Mouse (Mus musculus): ENCODE results near the gene Hist1h4d. TPM values are rescaled to one million over a fixed set of nuclear protein-coding genes. Genes with fewer than 3 reads are reported as not detected.
A peak's percentile ranks its signal among the peaks of the same experiment; 100 is the strongest.
"Not testable (repeated sequence)": the region's sequence is repeated elsewhere in the genome, so short reads cannot be mapped to it uniquely, and the experiment has no call there.

The Hist1h4d gene
- polyA plus RNA-seq, 1 experiment from 2014 or later, result 65.8 TPM

DNA sequence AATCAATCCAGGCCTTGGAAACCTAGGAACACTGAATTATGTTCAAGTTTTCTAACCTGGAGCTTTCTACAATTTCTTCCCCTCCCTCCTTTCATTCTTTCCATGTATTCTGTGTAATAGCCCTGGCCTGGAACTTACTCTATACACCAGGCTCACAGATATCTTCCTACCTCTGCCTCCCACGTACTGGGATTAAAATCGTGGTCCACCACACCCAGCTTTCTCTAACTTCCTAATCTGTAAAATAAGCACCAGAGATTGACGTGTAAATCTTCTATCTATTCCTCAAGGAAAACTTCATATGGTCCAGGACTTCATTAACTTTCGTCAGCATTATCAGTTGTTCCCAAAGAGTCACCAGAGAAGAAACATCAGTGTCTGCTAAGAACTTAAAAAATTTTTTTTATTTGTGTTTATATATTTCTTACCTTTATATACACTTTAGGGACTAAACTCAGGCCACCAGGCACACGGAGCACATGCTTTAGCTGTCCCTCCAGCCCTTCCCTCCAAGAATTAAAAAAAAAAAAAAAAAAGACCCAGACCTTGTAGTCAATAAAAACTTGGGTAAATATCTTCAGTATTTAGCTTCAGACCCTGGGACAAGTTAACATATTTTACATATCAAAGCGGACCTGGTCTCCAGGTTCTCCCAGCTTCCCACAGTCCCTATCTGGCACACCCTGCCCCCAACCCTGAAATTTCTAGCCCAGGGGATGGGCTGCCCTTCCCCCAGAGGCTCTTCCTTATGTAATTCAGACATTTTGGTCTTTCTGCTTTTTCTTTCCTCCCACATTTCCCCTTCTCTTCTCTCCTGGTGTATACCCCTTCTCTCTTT is 1.0 kb downstream of the Hist1h4d start:
- H3K4me3 ChIP-seq, result peak overlapping the region; percentile 34
- H3K4me1 ChIP-seq, result peaks cover 27% of the 10 kb centered on the region
- peak overlapping the region; percentile 27 for H3K27ac ChIP-seq
- peak overlapping the region; percentile 56 for H3K9ac ChIP-seq
- H3K9me3 ChIP-seq, result no peaks in the 10 kb centered on the region
- H3K27me3 ChIP-seq (replicated peaks), result no peaks in the 10 kb centered on the region
- no peak for ATAC-seq (ENCODE audit: low FRiP score, low read depth)
- no peaks in the 10 kb centered on the region for H3K36me3 ChIP-seq
- 5% methylated on average over 6 of the region's 6 CpGs for WGBS
- H3K4me2 ChIP-seq (replicated peaks), result peak overlapping the region; percentile 65

DNA sequence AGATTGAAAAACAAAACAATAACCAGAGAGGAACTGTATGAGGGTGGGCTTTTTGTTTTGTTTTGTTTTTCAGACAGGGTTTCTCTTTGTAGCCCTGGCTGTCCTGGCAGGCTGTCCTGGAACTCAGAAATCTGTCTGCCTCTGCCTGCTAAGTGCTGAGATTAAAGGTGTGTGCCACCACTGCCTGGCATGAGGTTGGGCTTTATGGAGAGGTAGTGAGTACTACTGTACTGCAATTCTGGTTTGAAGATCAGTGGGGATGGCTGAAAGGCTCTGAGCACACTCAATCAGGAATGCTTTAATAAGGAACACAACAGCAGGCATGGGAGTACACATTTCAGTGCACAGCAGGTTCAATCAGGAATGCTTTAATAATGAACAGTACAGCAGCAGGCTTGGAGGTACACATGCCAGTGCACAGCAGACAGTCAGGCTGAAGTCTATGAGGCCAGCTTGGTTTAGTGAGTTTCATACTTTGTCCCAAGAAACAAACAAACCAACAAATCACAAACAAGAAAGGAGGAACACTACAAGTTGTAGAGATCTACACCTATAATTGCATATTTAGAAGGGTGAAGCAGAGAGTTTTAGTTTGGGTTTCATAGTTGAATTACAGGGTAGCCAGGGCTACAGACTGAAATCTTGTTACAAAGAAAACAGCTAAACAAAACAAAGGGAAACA is 2.1 kb downstream of the Hist1h4d start:
- H3K9ac ChIP-seq, result no peak overlapping the region
- H3K4me1 ChIP-seq, result peaks cover 27% of the 10 kb centered on the region
- H3K36me3 ChIP-seq, result no peaks in the 10 kb centered on the region
- no peaks in the 10 kb centered on the region for H3K27me3 ChIP-seq (replicated peaks)
- H3K27ac ChIP-seq, result no peak overlapping the region
- no peak overlapping the region for H3K4me3 ChIP-seq
- H3K9me3 ChIP-seq, result no peaks in the 10 kb centered on the region
- no peak for ATAC-seq (ENCODE audit: low FRiP score, low read depth)
- peak overlapping the region; percentile 65; the same call in 1 of the 2 replicates for H3K4me2 ChIP-seq (replicated peaks)

DNA sequence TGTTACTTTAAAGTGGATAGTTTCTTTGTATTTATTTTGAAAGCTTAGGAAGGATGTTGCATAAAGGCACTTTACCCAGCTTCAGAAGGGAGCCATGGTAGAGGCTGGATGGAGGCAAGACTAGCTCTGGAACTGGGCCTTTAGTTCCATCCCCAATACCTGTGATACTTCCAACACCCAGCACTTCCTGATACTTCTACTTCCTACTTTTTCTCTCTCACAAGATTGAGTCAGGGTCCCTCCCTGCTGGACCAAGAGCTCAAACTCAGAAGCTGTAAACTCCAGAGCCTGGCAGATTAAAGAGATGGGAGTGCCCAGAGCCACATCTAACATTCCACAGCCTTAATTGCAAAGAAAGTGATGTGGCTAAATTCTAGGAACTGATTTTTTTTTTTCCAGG is 2.9 kb downstream of the Hist1h4d start:
- H3K9me3 ChIP-seq, result no peaks in the 10 kb centered on the region
- H3K4me3 ChIP-seq, result no peak overlapping the region
- H3K36me3 ChIP-seq, result no peaks in the 10 kb centered on the region
- H3K27ac ChIP-seq, result peak overlapping the region; percentile 86; the same call in 1 of the 2 replicates
- no peak for ATAC-seq (ENCODE audit: low FRiP score, low read depth)
- H3K4me1 ChIP-seq, result peaks cover 27% of the 10 kb centered on the region
- H3K27me3 ChIP-seq (replicated peaks), result no peaks in the 10 kb centered on the region
- peak overlapping the region; percentile 27 for H3K9ac ChIP-seq
- peak overlapping the region; percentile 71 for H3K4me2 ChIP-seq (replicated peaks)

DNA sequence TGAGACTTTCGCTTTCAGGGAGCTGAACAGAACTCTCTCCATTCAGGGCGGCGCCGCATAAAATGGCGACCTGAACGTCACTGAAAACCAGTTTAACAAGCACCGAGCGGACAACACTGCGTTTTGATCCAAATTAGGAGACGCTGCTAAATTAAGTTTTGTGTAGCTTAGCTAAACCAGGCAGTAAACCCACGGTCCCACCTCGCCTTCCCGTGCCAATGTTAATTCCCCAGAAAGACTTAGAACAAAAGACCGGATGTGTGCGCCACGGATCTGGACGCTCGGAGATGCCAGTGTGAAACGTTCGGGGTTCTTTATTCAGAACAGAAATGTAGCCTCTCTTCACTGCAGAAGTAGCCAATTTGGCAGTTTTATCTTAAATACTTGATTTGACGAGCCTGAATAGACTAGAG is 3.6 kb downstream of the Hist1h4d start:
- peak overlapping the region; percentile 72 for H3K9ac ChIP-seq
- peaks cover 27% of the 10 kb centered on the region for H3K4me1 ChIP-seq
- no peaks in the 10 kb centered on the region for H3K27me3 ChIP-seq (replicated peaks)
- under 1% methylated on average over 21 of the region's 21 CpGs for WGBS
- H3K4me2 ChIP-seq (replicated peaks), result peak overlapping the region; percentile 71
- H3K27ac ChIP-seq, result peak overlapping the region; percentile 86
- ATAC-seq (ENCODE audit: low FRiP score, low read depth), result peak; percentile 15; the same call in 1 of the 2 replicates
- no peaks in the 10 kb centered on the region for H3K9me3 ChIP-seq
- H3K36me3 ChIP-seq, result no peaks in the 10 kb centered on the region
- peak overlapping the region; percentile 42 for H3K4me3 ChIP-seq

DNA sequence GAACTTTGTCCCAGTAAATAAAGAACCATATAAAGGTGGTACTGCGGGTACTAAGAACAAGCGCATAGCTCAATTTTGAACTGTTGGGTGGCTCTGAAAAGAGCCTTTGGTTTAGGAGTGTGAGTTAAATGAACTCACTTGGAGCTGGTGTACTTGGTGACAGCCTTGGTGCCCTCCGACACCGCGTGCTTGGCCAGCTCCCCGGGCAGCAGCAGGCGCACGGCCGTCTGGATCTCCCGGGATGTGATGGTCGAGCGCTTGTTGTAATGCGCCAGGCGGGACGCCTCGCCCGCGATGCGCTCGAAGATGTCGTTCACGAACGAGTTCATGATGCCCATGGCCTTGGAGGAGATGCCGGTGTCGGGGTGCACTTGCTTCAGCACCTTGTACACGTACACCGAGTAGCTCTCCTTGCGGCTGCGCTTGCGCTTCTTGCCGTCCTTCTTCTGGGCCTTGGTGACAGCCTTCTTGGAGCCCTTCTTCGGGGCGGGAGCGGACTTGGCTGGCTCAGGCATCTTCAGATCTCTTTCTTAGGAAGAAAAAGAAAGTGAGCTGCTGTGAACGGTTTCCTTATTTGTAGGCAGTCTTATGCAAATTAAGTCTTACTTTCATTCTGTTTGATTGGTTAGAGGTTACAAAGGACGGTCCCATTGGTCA is 4.2 kb downstream of the Hist1h4d start:
- H3K4me3 ChIP-seq, result peak overlapping the region; percentile 42
- peak overlapping the region; percentile 71 for H3K4me2 ChIP-seq (replicated peaks)
- peak overlapping the region; percentile 72 for H3K9ac ChIP-seq
- H3K27me3 ChIP-seq (replicated peaks); H3K36me3 ChIP-seq; H3K9me3 ChIP-seq: not testable (repeated sequence)
- peak overlapping the region; percentile 86 for H3K27ac ChIP-seq
- peak; percentile 88 for ATAC-seq (ENCODE audit: low FRiP score, low read depth)
- peaks cover 27% of the 10 kb centered on the region for H3K4me1 ChIP-seq
- WGBS, result 0% methylated on average over 31 of the region's 36 CpGs

DNA sequence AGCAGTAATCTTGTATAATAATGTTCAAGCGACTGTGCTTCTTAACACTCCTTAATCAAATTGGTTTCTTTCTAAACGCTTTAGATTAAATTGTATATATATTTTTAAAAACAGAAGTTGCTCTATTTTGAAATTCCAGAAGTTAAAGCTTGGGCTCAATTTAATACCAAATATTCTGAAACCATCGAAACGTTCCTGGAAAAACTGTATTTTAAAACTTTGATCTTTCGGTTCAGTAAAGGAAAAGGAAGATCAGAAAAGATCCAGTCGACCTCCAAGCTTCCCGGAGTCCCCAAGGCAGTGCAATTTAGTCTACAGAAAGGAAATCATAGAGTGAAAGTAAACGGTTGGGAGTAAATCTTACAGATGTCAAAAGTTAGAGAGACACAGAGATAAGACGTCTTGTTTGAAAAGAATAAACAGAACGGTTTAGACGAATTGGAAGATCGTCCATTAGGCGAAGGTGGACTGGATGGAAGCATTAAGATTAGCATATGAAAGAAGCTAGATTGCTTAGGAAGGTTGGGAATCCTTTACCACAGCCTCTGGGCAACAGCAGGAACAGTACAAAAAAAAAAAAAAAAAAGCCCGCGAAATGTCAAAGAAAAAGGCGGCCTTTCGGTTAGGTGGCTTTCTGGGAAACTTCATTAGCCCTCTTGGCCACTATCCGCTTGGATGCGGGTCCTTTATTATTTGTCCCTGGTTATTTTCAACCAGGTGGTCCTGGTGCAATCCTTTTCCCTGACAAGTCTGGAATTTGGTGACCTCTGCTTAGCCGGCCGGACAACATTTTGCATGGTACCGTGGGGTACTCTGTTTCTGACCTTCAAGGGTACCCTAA is 4.9 kb downstream of the Hist1h4d start:
- WGBS, result 1% methylated on average over 22 of the region's 22 CpGs
- ATAC-seq (ENCODE audit: low FRiP score, low read depth), result no peak
- Histone ChIP-seq H3K27ac (peak overlapping the region; percentile 53; the same call in 1 of the 2 replicates), H3K27me3 (replicated peaks) (no peaks in the 10 kb centered on the region), H3K4me3 (peak overlapping the region; percentile 13; the same call in 1 of the 2 replicates), H3K9ac (peak overlapping the region; percentile 51; the same call in 1 of the 2 replicates), H3K4me2 (replicated peaks) (peak overlapping the region; percentile 71), H3K36me3 (no peaks in the 10 kb centered on the region), H3K4me1 (peaks cover 27% of the 10 kb centered on the region), H3K9me3 (no peaks in the 10 kb centered on the region)

DNA sequence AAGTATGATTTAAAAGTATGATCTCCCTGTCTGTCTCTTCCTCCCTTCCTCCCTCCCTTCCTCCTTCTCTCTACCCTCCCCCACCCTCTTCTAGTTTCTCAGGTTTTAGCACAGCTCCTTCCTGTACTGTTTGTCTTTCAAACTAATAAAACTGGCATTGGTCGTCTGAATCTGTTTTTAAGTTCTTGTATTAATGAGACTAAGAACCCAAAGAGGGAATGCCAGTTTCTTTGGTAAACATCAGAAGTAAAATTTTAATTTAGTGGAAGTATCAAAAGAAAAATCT is 5.5 kb downstream of the Hist1h4d start:
- no peaks in the 10 kb centered on the region for H3K36me3 ChIP-seq
- 4% methylated on average over 1 of the region's 1 CpGs for WGBS
- peaks cover 25% of the 10 kb centered on the region for H3K4me1 ChIP-seq
- no peaks in the 10 kb centered on the region for H3K9me3 ChIP-seq
- H3K4me3 ChIP-seq, result peak overlapping the region; percentile 13; the same call in 1 of the 2 replicates
- peak overlapping the region; percentile 53; the same call in 1 of the 2 replicates for H3K27ac ChIP-seq
- ATAC-seq (ENCODE audit: low FRiP score, low read depth), result no peak
- H3K9ac ChIP-seq, result 0 out of 2 replicates have a peak overlapping the region, but pooled peaks have one; percentile 51
- no peaks in the 10 kb centered on the region for H3K27me3 ChIP-seq (replicated peaks)
- H3K4me2 ChIP-seq (replicated peaks), result peak overlapping the region; percentile 71

DNA sequence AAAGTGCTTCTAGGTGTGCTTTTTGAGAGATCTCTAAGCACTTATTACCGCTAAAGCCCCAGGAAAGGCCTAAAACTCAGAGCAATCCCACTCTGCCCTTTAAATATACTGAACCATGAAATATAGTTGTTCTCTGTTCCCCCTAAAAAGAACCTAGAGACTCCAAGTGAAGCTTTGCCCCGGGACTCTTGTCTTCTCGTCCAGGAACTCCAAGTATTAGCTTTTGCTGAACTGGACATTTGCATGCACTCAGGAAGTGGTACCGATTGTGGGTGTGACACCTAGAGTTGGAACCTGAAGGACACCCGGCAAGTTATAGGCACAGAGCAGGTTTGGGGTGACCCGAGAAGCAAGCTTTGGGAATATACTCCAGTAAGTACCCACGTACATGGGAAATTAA is 9.8 kb downstream of the Hist1h4d start:
- Histone ChIP-seq H3K36me3 (no peaks in the 10 kb centered on the region), H3K9ac (no peak overlapping the region), H3K27ac (no peak overlapping the region), H3K4me2 (replicated peaks) (no peak overlapping the region), H3K4me1 (peaks cover 4% of the 10 kb centered on the region), H3K4me3 (no peak overlapping the region), H3K9me3 (no peaks in the 10 kb centered on the region), H3K27me3 (replicated peaks) (no peaks in the 10 kb centered on the region)
- 94% methylated on average over 7 of the region's 7 CpGs for WGBS
- no peak for ATAC-seq (ENCODE audit: low FRiP score, low read depth)

DNA sequence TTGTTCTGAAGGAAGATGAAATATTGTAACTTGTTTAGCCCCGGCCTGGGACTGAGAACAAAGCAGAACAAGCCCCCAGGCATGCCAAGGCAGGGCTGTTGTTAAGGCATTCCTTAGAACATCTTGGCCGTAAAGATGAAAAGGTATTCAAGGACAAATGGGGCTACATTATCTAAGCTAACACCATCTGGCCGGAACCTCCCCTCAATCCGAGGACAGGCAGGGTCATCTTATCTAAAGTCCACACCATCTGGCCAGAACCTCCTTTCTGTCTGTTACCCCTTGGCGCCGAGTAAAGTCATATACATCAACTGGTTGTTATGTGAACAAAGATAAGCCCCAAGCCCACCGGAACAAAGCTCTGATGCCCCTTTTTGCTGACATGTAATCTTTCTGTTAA is 10.5 kb downstream of the Hist1h4d start:
- H3K27ac ChIP-seq; ATAC-seq (ENCODE audit: low FRiP score, low read depth): not testable (repeated sequence)
- WGBS, result 89% methylated on average over 7 of the region's 7 CpGs

DNA sequence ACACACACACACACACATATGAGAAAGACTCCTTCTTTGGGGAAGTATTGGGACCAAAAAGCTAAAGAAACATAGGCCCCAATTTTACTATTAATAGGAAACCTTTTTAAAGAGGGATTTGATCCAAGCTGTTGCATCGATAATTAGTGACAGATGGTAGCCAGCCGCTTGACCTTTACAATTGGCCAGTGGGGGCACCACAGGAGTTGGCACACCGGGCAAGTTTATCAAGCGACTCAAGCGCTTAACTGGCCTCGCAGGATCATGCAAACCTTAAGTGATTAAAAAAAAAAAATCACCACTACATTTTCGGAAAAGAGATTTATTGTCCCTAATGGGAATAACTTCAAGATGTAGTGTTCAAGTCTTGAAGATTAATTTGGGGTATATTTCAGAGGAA is 11.2 kb downstream of the Hist1h4d start:
- Histone ChIP-seq H3K4me3 (no peak overlapping the region), H3K27me3 (replicated peaks) (no peaks in the 10 kb centered on the region), H3K4me2 (replicated peaks) (no peak overlapping the region), H3K4me1 (no peaks in the 10 kb centered on the region), H3K36me3 (no peaks in the 10 kb centered on the region), H3K27ac (no peak overlapping the region), H3K9ac (no peak overlapping the region), H3K9me3 (no peaks in the 10 kb centered on the region)
- 92% methylated on average over 7 of the region's 7 CpGs for whole genome bisulfite sequencing
- no peak for ATAC-seq (ENCODE audit: low FRiP score, low read depth)

More for the DNA sequence above, 10.5 kb downstream of the Hist1h4d start:
- H3K4me3 ChIP-seq; H3K9ac ChIP-seq; H3K36me3 ChIP-seq; H3K9me3 ChIP-seq; H3K27me3 ChIP-seq (replicated peaks); H3K4me2 ChIP-seq (replicated peaks); H3K4me1 ChIP-seq: not testable (repeated sequence)

DNA sequence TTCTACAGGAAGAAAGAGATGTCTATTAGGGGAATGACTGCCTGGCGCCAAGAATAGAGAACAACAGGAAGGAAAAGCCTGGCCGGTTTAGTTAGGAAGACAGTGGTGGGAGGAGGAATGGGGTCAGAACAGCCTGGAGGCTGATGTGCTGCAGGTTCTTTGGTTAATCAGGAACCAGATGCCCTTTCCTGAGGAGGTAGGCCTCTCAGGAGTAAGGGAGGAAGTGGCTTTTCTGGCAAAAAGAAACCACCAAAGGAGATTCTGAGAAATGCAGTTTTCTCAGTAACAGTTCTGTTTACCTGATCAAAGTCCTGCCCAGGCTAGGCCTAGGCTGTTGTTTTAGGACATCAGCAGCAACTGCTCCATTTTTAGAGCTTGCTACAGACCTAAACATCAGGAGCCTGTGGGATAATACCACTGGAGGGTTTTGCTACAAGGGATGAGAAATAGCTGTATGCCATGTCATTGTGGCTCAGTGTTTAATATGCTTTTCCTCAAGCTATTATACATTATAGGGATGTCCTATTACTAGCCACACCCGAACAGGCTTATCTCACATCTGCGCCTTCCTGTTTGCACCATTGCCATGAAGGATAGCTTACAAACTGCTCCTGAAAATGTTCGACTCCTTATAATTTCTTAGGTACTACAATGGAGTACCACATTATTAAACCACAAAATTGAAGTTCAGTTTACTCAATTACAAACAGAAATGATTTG is 11.8 kb downstream of the Hist1h4d start:
- 84% methylated on average over 5 of the region's 5 CpGs for WGBS
- Histone ChIP-seq H3K9ac (no peak overlapping the region), H3K4me1 (no peaks in the 10 kb centered on the region), H3K9me3 (no peaks in the 10 kb centered on the region), H3K27me3 (replicated peaks) (no peaks in the 10 kb centered on the region), H3K27ac (no peak overlapping the region), H3K4me3 (no peak overlapping the region), H3K4me2 (replicated peaks) (no peak overlapping the region), H3K36me3 (no peaks in the 10 kb centered on the region)
- ATAC-seq (ENCODE audit: low FRiP score, low read depth), result no peak
